Mouse (Mus musculus) layer of hippocampus, postnatal 14 days (tissue): ENCODE results near the gene Cyp46a1. TPM values are rescaled to one million over a fixed set of nuclear protein-coding genes. Genes with fewer than 3 reads are reported as not detected.

Experiments used
- DNase-seq, 2 experiments: peaks; one replicate each; pipeline ENCODE4 v3.0.0; 2021 to 2022; ENCODE audit warnings: low spot score in 2 of 2, mixed read lengths in 1 of 2
- total RNA-seq, 2 experiments: library from RNA; stranded (reverse); gene quantifications; 2 replicates each; pipeline ENCODE4 v1.2.3; 2021

The Cyp46a1 gene
- total RNA-seq, 2 experiments from 2014 or later, result 122 to 136 TPM

DNA sequence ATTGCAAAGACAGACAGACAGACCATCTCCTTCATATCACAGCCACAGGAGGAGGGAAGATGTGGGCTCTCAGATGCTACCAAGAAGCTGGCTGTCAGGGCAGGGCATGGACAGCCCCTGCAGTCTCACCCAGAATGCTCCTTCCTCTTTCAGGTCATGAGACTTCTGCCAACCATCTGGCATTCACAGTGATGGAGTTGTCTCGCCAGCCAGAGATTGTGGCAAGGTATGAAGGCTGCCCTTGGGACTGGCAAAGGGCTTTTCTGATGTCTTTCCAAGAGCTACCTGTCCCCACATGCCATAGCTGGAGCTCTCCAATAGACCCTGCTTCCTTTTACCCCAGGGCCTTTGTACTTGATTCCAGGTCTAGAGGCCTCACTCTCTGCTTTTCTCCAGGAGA lies 21.1 kb downstream of the Cyp46a1 start:
- no peak for DNase-seq

DNA sequence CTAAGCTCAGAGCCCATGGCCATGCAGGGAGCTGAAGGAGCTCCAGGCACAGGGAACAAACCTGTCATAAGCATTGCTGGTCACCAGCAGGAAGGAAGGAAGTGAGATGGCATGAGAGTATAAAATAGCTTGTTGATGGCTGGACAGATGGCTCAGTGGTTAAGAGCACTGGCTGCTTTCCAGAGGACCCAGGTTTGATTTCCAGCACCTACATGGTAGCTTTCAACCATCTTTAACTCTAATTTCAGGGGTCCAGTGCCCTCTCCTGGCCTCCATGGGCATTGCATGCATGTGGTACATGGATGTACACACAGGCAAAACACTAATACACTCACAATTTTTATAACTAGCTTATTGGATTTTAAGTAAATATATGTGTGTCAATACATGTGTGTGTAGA lies 21.8 kb downstream of the Cyp46a1 start:
- DNase-seq, result no peak

DNA sequence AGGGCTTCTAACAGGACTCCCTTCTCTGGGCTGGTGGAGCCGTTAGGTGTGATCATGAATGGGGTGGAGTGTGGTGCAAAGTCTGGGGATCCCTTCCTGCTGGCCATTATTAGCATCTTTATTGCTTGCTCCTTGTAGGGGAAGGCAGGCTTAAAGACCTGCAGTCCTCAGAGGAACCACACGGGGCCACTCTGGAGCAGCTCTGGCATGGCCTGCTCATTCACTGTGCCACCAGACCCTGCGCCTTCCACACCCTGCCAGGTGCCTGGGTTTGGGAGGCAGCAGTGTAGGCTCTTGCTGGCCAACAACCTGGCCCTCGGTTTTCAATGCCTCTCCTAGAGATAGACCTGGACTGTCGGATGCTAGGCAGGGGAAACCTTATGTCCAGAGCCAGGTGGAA lies 29.6 kb downstream of the Cyp46a1 start:
- DNase-seq, result peak; percentile 86 to 88

DNA sequence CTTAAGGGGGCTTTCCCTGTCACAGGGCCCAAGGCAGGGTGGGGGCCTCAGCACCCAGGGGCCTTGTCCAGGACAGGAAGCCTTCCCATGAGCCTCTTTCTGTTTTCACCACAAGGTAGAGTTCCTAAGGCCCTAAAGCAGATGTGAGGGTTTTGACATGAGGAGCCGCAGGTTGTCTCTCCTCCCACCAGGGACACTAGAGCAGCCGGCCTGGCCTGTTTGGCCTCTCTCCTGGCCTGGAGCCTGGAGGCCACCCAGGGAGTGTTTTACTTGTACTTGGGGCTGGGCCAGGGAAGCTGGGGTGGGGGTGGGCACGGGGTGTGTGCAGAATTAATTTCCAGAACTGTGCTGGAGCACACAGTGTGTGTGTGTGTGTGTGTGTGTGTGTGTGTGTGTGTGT lies 31.2 kb downstream of the Cyp46a1 start:
- peak in 1 of 2 experiments; percentile 49 for DNase-seq

GRCm38 (mm10) chr12:108365868-108366267 lies 31.7 kb downstream of the Cyp46a1 start:
- no peak for DNase-seq

DNA sequence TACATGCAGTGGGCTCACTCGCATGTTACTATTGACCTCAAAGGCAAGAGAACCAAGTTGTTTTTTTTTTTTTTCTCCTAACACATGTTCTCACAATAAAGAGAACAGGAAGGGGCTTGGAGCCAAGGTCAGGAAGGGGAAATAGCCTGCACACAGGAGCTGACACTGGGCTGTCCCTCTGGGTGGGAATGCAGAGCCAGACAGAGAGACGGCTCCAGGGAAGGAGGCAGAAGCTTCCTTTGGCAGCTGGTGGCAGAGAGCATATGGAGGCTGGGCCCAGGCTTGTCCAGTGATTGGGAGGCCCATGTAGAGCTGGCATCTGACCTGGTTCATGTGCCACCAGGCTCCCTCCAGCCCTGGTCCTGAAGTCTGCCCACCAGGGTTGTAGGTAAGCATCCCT lies 33.7 kb downstream of the Cyp46a1 start:
- DNase-seq, result no peak

DNA sequence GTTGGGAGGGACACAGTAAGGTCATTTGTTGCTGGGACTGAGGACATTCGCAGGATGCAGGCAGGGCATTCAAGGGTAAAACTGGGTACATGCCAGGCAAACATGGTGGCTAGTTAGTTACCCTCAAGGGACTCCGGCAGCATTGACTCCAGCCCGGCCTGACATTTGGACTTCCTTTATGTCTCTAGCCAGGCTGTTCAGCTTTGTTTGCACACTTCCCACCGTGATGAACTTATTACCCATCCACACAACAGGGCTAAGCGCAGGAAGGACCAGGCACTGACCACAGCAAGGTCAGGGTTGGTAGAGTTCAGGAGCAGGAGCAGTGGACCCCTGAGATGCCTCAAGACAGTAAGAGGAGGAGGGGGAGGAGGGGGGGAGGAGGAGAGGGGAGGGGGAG lies 34.7 kb downstream of the Cyp46a1 start:
- DNase-seq, result no peak

DNA sequence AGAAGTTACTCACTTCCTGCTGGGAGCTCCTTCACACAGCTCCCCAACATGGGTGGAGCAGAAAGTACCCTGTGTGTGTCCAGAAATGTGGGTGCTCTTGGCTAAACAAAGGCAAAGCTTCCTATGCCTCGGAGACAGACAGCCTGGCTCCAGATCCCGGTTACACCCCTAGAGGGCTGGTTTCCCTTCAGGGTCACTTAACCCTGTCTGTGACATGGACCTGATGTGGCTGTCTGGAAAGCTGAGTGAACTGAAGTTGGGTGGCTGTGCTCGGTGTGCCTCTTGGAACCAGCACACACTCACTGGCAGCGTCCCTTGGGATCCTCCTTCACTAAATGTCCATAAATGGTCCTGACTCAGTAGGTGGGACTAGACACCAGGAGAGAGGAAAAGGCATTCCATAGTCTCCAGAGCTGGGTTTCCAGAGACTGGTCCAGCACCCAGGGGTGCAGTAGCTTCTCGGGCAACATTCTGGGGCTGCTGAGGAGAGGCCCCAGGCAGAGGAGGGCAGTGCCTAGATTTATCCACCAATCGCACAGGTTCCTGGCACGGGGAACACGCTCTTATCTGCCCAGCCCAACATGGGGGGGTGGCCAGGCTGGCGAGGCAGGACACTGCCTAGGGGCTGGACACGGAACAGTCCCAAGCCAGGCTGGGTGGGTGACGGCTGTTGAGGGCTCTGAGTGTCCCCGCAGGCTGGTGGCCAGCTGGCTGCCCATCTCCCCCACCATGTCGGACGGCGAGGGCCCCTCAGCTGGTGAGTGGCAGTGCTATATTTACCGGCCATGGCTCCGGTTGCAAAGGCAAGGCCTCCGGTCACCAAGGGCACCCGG lies 36.6 kb downstream of the Cyp46a1 start, which contains the start of gene Eml1:
Gene Eml1 (plus strand): TSS at position 362 of the 833 bp plus-strand sequence.
- DNase-seq, result no peak

- no peak for DNase-seq
Observed at GRCm38 (mm10) chr12:108371429-108371765, 37.2 kb downstream of the Cyp46a1 start.

DNA sequence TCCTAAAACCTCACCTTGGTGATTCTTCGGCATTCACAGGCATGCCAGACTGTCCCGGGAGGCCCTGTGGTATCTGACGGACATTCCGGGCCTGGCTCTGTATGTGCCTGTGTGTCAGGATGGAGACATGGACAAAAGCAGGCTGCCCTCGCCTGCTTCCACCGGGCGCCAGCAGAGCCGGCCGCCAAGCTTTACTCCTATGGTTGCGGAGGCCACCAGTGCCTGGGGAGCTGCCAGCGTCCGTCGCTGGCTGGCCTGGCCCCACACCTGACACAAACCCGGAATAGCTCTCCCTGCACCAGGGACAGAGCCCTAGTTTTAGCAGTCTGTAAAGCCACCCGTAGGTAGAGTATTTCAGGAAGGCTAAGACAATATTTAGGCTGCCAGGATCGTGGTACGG lies 38.1 kb downstream of the Cyp46a1 start:
- DNase-seq, result no peak

- no peak for DNase-seq
Observed at GRCm38 (mm10) chr12:108373611-108374010, 39.4 kb downstream of the Cyp46a1 start.

DNA sequence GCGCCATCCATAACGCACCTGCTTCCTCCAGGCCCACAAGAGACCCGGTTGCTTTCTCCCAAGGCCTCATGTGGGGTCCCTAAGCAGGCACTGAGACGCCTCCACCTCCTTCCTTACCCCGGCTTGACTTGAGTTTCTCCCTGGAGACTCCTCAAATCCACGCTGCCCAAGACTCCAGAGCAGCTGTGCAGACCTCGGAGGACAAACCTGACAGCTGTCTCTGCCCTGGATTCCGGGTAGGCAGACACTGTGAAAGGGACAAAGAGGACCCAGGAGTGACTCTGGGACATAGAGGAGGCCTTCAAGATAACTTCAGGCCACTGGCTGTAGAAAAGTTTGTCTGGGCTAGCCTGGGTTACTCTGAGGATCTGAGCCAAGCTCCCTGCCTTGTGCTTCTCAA lies 40.5 kb downstream of the Cyp46a1 start:
- DNase-seq, result no peak

- peak in 1 of 2 experiments; percentile 52 for DNase-seq
Observed at GRCm38 (mm10) chr12:108378379-108379133, 44.4 kb downstream of the Cyp46a1 start.

- no peak for DNase-seq
Observed at GRCm38 (mm10) chr12:108386476-108387232, 52.5 kb downstream of the Cyp46a1 start.

DNA sequence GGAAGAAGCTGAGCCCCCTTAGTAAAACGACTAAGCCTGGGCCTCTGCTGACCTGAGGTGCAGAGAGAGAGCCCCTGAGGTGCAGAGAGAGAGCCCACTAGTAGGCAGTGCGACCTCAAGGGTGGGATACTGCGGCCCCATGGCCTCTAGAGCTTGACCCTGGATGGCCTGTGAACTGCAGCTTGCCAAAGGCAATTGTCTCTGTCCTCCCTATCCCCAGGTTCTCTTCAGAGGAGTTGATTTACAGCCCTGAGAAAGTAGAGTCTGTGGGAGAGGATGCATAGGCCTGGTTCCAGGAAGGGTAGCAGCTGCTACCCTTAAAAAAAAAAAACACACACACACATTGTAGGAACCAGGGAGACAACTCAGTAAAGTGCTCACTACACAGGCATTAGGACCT lies 55.5 kb downstream of the Cyp46a1 start:
- DNase-seq, result no peak

DNA sequence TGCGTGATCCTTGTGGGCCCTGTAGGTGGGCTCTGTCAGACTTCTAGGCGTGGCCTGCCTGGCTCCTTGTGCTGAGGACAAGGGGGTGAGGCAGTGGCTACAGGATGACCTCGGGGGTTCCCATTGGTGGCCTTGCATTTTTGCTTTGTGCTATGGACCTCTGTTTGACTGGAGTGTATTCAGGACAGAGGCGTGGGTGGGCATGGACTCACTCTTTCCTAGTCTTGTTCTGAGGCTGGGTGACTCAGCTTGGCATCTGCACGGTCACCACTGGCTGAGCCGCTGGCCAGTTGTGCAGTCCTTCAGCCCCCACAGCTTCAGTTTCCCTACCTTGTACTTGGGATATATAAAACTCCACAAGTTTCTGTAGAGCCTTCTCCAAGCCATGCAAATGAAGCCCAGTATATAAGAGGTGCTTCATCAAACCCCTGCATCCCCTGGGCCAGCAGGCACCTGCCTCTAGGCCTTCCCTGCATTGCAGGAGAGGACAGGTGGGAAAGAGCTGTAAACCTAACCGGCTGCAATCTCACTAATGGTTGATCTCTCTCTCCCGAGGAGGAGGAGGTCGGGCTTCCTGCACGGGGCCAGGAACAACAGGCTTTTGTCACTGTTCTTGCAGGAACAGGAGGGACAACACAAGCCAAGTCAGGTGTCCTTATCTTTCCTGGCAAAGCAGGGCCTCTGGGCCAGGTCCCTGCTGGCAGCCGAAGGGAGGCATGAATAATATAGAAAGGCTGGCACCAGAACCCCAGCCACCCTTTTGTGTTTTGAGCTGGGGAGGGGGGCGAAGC lies 58.3 kb downstream of the Cyp46a1 start:
- no peak for DNase-seq

DNA sequence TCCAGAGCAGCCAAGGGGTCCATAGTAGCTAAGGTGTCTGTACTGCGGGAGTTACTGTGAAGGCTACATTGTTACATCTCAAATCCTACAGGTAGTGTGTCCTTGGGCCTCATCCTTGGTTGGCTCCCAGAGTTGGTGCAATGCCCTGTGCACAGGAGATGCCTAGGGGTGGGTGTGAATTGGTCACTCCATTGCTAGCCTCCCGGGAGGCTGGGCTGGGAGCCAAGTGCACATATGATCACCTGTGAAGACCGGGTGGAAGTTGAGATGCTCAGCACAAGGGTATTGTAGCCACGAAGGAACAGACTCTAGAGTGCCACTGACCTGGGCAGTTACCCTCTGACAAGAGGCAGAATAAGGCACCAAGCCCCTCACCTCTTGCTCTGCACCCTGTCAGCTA lies 58.9 kb downstream of the Cyp46a1 start:
- DNase-seq, result no peak

DNA sequence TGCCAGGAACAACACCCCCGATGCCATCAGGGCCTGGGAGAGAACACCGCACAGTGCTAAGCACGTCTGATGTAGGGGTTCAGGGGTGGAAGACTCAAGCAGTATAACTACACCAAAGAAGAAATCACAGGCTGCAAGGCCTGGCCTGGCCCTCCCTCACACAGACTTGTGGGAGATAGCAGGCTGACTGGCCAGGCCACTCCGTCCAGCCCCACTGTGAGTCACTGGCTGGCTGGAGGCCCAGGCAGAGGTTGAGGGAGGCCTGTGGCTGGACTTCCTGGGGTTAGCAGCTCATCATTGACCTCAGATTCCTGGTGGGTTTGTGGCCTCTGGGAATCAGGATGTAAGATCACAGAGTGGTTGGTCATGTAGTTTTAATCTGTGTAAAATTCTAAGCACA lies 59.5 kb downstream of the Cyp46a1 start:
- DNase-seq, result no peak

DNA sequence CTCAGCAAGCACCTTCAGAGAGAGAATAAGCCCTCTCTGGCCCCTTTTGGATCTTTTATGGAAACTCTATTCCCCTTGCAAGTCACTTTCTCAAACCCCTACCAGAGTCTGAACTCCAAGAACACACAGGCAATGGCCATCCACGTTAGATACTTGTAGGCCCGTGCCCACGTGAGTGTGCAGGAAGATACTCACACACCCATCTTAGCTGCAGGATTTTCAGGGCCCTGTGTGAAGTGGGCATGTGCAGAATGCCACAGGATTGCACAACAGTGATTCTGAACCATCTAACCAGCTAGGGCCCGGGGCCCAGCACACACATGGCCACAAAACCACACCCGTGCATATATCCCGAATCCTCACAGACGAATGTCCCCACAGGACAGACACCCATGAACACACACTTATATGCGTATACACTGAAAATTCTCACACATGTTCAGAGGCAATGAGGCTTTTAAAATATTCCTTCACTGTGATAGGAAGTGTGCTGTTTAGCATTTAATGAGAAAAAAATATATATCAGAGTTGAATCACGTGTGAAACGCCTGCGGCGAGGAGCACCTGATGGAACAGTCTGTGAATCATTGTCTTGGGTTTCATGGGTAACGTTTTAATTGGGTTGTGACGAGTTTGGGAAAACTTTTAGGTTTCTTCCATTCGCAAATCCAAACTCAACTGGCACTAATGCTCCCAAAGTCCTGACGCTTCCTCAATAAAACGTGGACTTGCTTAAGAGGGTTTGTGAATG lies 60.5 kb downstream of the Cyp46a1 start:
- DNase-seq, result peak in 1 of 2 experiments; percentile 38

- DNase-seq, result no peak
Observed at GRCm38 (mm10) chr12:108395285-108395660, 61.1 kb downstream of the Cyp46a1 start.
